21 mouse cellular contexts compared by ENCODE assay signal in genomic region chrX:53459573-53459972, GRCm38 (mm10). TPM values are rescaled to one million over a fixed set of nuclear protein-coding genes. Genes with fewer than 3 reads are reported as not detected.
DNase-seq lines count a peak whose midpoint lies in the region; ATAC-seq and TF ChIP-seq lines count a peak whose summit lies in the region.
"Had no signal": no experiment of that assay in that cellular context is flagged by ENCODE, and none has a peak within 500 bp of the region (broad histone marks: within the 10 kb centered on the region; RNA-seq: fewer than 3 reads in every experiment).

No protein-coding gene starts in this region.

- no peaks in the 10 kb centered on the region for H3K36me3 ChIP-seq in midbrain, postnatal 0 days (ENCODE audit: insufficient read depth, low read length)
- no peaks in the 10 kb centered on the region for H3K36me3 ChIP-seq in midbrain, embryonic 11.5 days (ENCODE audit: control insufficient read depth, insufficient read depth, low read length)
- H3K36me3 ChIP-seq: forebrain, embryonic 10.5 days; G1E; hindbrain, embryonic 15.5 days; midbrain, embryonic 12.5 days; neural tube, embryonic 13.5 days had no signal

- H3K27ac ChIP-seq in midbrain, postnatal 0 days (ENCODE audit: low read depth, low read length) = no peak overlapping the region
- no peak overlapping the region for H3K27ac ChIP-seq in midbrain, embryonic 11.5 days (ENCODE audit: low read depth, low read length)
- no peak overlapping the region for H3K27ac ChIP-seq in cortical plate, adult 2 months (ENCODE audit: insufficient read depth, low read length)
- H3K27ac ChIP-seq: forebrain, embryonic 10.5 days; hindbrain, embryonic 15.5 days; midbrain, embryonic 12.5 days; neural tube, embryonic 13.5 days had no signal

- ATAC-seq in midbrain, postnatal 0 days (ENCODE audit: low FRiP score) = no peak
- no peak for ATAC-seq in midbrain, embryonic 11.5 days (ENCODE audit: low FRiP score)

- no peak overlapping the region for H3K4me3 ChIP-seq in midbrain, postnatal 0 days (ENCODE audit: low read depth, low read length)
- H3K4me3 ChIP-seq in midbrain, embryonic 11.5 days (ENCODE audit: low read depth, low read length) = no peak overlapping the region
- no peak overlapping the region for H3K4me3 ChIP-seq in cortical plate, adult 2 months (ENCODE audit: insufficient read depth, low read length)
- H3K4me3 ChIP-seq: forebrain, embryonic 10.5 days; hindbrain, embryonic 15.5 days; midbrain, embryonic 12.5 days; neural tube, embryonic 13.5 days had no signal

- H3K9me3 ChIP-seq in midbrain, postnatal 0 days (ENCODE audit: low read length) = no peaks in the 10 kb centered on the region
- H3K9me3 ChIP-seq in midbrain, embryonic 11.5 days (ENCODE audit: control insufficient read depth, low read length) = no peaks in the 10 kb centered on the region
- H3K9me3 ChIP-seq: forebrain, embryonic 10.5 days; G1E; hindbrain, embryonic 15.5 days; midbrain, embryonic 12.5 days; neural tube, embryonic 13.5 days had no signal

- H3K9ac ChIP-seq in midbrain, postnatal 0 days (replicated peaks; ENCODE audit: low read length, poor library complexity, severe bottlenecking) = no peak overlapping the region
- no peak overlapping the region for H3K9ac ChIP-seq in midbrain, embryonic 11.5 days (ENCODE audit: low read length)
- H3K9ac ChIP-seq: hindbrain, embryonic 15.5 days; midbrain, embryonic 12.5 days; neural tube, embryonic 13.5 days had no signal

- TF ChIP-seq CTCF in midbrain, postnatal 0 days (IDR thresholded peaks at IDR 0.05) = peak; percentile 76
- peak; percentile 42 for TF ChIP-seq CTCF in cortical plate, adult 2 months (IDR thresholded peaks at IDR 0.05; ENCODE audit: extremely low read depth, insufficient read depth, low read length)

- no peak for TF ChIP-seq POLR2A in cortical plate, adult 2 months (IDR thresholded peaks at IDR 0.05; ENCODE audit: extremely low read depth, insufficient read depth, low read length)

- H3K27me3 ChIP-seq in midbrain, postnatal 0 days (ENCODE audit: insufficient read depth, low read length) = no peaks in the 10 kb centered on the region
- H3K27me3 ChIP-seq in midbrain, embryonic 11.5 days (ENCODE audit: control insufficient read depth, insufficient read depth, low read length) = no peaks in the 10 kb centered on the region
- H3K27me3 ChIP-seq: hindbrain, embryonic 15.5 days; midbrain, embryonic 12.5 days; neural tube, embryonic 13.5 days had no signal

- H3K4me2 ChIP-seq in midbrain, postnatal 0 days (ENCODE audit: low read depth, low read length, poor library complexity, severe bottlenecking) = no peak overlapping the region
- H3K4me2 ChIP-seq in midbrain, embryonic 11.5 days = no peak overlapping the region
- H3K4me2 ChIP-seq: hindbrain, embryonic 15.5 days; midbrain, embryonic 12.5 days; neural tube, embryonic 13.5 days had no signal

- WGBS in midbrain, postnatal 0 days = 44% methylated on average over 3 of the region's 3 CpGs
- WGBS in midbrain, embryonic 11.5 days = 42% methylated on average over 3 of the region's 3 CpGs

- no peaks in the 10 kb centered on the region for H3K4me1 ChIP-seq in midbrain, postnatal 0 days (ENCODE audit: insufficient read depth, low read length)
- no peaks in the 10 kb centered on the region for H3K4me1 ChIP-seq in midbrain, embryonic 11.5 days (ENCODE audit: control insufficient read depth, insufficient read depth, low read length)
- H3K4me1 ChIP-seq in cortical plate, adult 2 months (ENCODE audit: control insufficient read depth, insufficient read depth, low read length) = no peaks in the 10 kb centered on the region
- H3K4me1 ChIP-seq: forebrain, embryonic 10.5 days; hindbrain, embryonic 15.5 days; midbrain, embryonic 12.5 days; neural tube, embryonic 13.5 days had no signal

- DNase-seq in kidney, adult 9 months = peak; percentile 16
- no peak for DNase-seq in kidney, adult 18-20 months
- peak; percentile 39 for DNase-seq in midbrain, postnatal 0 days (ENCODE audit: low spot score)
- DNase-seq in midbrain, embryonic 11.5 days (ENCODE audit: low spot score, missing footprints) = no peak
- peak; percentile 6 for DNase-seq in telencephalon, adult 2 months (ENCODE audit: low read depth, low spot score)
- no peak for DNase-seq in cerebellum, adult 18-20 months
- DNase-seq in gastrocnemius, adult 8-10 months (ENCODE audit: low spot score in 2 of 2) = no peak
- DNase-seq: gastrocnemius, postnatal 14 days; right cerebral cortex, postnatal 14 days had no signal

RNA-seq across cellular contexts. Expression of gene Etd, which starts 24.9 kb away (rescaled TPM):
- total RNA-seq in midbrain, postnatal 0 days (2014; rRNA removed) = not detected in 2 replicates
- not detected in 2 replicates for polyA plus RNA-seq in midbrain, postnatal 0 days (2015; fragmentation: Nextera tagmentation; extraction: Ambion mirVana)
- not detected in 2 replicates for polyA plus RNA-seq in midbrain, embryonic 11.5 days (2014; fragmentation: Nextera tagmentation; extraction: Ambion mirVana)
- not detected in 2 replicates for polyA plus RNA-seq in cortical plate, adult 2 months (2012; rRNA removed)
- total RNA-seq in gastrocnemius, adult 8-10 months (2022) = not detected
- total RNA-seq: common myeloid progenitor, adult 5-6 weeks; G1E; gastrocnemius, postnatal 14 days had no signal
- polyA plus RNA-seq: forebrain, embryonic 10.5 days; G1E; heart, embryonic 14.5 days; hindbrain, embryonic 15.5 days; large intestine, adult 2 months; limb, embryonic 11.5 days; lung, embryonic 16.5 days; midbrain, embryonic 12.5 days; neural tube, embryonic 13.5 days; stomach, embryonic 16.5 days had no signal

Comparison
In these comparisons a context has a peak if more than half of its experiments do, and no peak if none do; other contexts are left out.
1. DNase-seq: peak in kidney, adult 9 months (single experiment), midbrain, postnatal 0 days (single experiment) and telencephalon, adult 2 months (single experiment); none in kidney, adult 18-20 months (single experiment), midbrain, embryonic 11.5 days (single experiment), cerebellum, adult 18-20 months (0 of 2) and gastrocnemius, adult 8-10 months (0 of 2).